Mouse (Mus musculus): ENCODE data around the gene Hmg20a.

DNA sequence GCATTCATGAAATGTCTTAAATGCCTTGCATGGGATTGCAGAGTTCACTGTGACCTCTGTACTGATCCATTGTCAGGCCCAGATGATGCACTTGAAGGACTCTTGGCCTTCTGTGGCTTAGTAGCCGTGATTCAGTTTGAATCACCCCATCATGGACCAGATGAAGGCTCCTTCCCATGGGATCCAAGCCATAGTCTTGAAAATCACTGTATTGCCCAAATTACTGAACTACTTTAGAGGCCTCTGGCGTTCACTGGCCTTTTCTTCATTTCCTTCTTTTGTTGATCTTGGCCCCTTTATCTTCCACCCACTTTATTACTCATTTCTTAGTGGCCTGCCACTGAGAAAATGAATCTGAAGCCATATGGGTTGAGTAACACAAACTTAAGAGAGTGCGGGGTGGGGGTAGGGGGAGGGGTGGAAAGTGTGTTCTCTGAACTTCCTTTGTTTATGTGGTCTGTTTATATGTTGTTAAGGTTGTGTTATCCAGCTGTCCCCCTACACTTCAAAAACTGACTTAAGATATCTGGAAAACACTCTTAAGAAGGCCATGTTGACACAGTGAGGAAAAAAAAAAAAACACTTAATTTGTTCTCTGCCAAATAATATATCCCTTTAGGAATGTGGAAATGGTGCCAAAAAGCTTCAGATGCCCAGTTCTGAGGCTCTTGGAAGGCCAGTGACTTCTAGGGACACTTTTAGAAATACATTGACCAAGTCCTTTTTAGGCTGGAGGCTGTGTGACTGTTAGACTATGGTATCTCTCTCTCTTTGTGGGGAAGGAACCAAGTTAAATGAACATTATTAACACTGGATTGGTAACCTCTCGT lies 45.5 kb downstream of the Hmg20a start:
- TF ChIP-seq ZC3H11A (IDR thresholded peaks at IDR 0.05; ENCODE audit: borderline replicate concordance, low read depth, low read length), result no peak
- TF ChIP-seq ZNF384 (IDR thresholded peaks at IDR 0.05; ENCODE audit: low read depth, low read length), result no peak
- TF ChIP-seq CHD2 (IDR thresholded peaks at IDR 0.05; ENCODE audit: low read depth, low read length), result no peak

All from ES-E14 (cell line).